Mouse (Mus musculus) yolk sac, embryonic 10.5 days (tissue): ENCODE results near the gene Stoml1.

Source experiments
- DNase-seq: peaks from one replicate; pipeline ENCODE4 v3.0.0-alpha.2; 2017; ENCODE audit warnings: low spot score

Stoml1 gene

GRCm38 (mm10) chr9:58253033-58253804 lies at the start of gene Stoml1:
TSS of gene Stoml1 (plus strand) at chr9:58253164.
- DNase-seq: peak; percentile 93

- peak; percentile 69 for DNase-seq
Observed at GRCm38 (mm10) chr9:58203516-58204447, 49.2 kb upstream of the Stoml1 start, which contains the start of the genes Islr and Islr2. TSS of gene Islr (minus strand) at chr9:58204306. TSS of gene Islr2 (minus strand) at chr9:58204319.

- DNase-seq: peak; percentile 85
Observed at GRCm38 (mm10) chr9:58204448-58205000, 48.4 kb upstream of the Stoml1 start.

- no peak for DNase-seq
Observed at GRCm38 (mm10) chr9:58206013-58206412, 47.0 kb upstream of the Stoml1 start.

GRCm38 (mm10) chr9:58209462-58210303 lies 43.3 kb upstream of the Stoml1 start:
- DNase-seq: no peak

- DNase-seq: no peak
Observed at GRCm38 (mm10) chr9:58210304-58210627, 42.7 kb upstream of the Stoml1 start.

- no peak for DNase-seq
Observed at GRCm38 (mm10) chr9:58213377-58213776, 39.6 kb upstream of the Stoml1 start.

- no peak for DNase-seq
Observed at GRCm38 (mm10) chr9:58213865-58214264, 39.1 kb upstream of the Stoml1 start.

- no peak for DNase-seq
Observed at GRCm38 (mm10) chr9:58214519-58215180, 38.3 kb upstream of the Stoml1 start.

GRCm38 (mm10) chr9:58216402-58216801 lies 36.6 kb upstream of the Stoml1 start:
- DNase-seq: no peak

- no peak for DNase-seq
Observed at GRCm38 (mm10) chr9:58218539-58218938, 34.4 kb upstream of the Stoml1 start.

GRCm38 (mm10) chr9:58220218-58220903 lies 32.6 kb upstream of the Stoml1 start:
- DNase-seq: no peak

- no peak for DNase-seq
Observed at GRCm38 (mm10) chr9:58224356-58224755, 28.6 kb upstream of the Stoml1 start.

GRCm38 (mm10) chr9:58225915-58226913 lies 26.8 kb upstream of the Stoml1 start:
- no peak for DNase-seq

- no peak for DNase-seq
Observed at GRCm38 (mm10) chr9:58228777-58229466, 24.0 kb upstream of the Stoml1 start.

GRCm38 (mm10) chr9:58231746-58232145 lies 21.2 kb upstream of the Stoml1 start:
- DNase-seq: peak; percentile 50

- no peak for DNase-seq
Observed at GRCm38 (mm10) chr9:58232374-58232773, 20.6 kb upstream of the Stoml1 start.

GRCm38 (mm10) chr9:58234502-58235015 lies 18.4 kb upstream of the Stoml1 start:
- no peak for DNase-seq
